Mouse (Mus musculus): ENCODE data around the gene Irf9.

The Irf9 gene

GRCm38 (mm10) chr14:55603271-55603632, at the start of gene Irf9:
TSS of gene Irf9 (plus strand) at chr14:55603571.
- no peak for DNase-seq (ENCODE audit: low spot score in 2 of 2)

GRCm38 (mm10) chr14:55554635-55555034, 48.7 kb upstream of the Irf9 start:
- no peak for DNase-seq (ENCODE audit: low spot score in 2 of 2)

- no peak for DNase-seq (ENCODE audit: low spot score in 2 of 2)
Observed at GRCm38 (mm10) chr14:55555788-55556187, 47.6 kb upstream of the Irf9 start.

DNA sequence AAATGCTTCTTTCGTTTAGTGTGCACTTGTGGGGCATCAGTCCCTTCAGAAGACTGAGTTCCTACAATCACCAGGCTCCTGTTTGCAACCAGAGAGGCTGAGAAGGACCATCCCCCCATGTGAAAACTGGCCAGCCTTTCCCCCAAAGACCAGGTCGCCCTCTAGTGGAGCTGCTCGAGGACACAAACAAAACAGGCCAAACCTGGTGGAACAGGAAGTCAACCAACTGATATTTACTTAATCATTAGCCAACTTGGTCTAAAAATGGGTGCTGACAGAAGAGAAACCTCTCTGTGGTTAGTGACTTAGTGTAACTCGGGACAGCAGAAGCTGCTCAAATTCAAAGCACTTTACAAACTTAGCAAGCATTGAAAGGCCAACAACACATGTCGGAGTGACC, 46.4 kb upstream of the Irf9 start:
- DNase-seq (ENCODE audit: low spot score in 2 of 2): peak in 1 of 2 experiments; percentile 66

DNA sequence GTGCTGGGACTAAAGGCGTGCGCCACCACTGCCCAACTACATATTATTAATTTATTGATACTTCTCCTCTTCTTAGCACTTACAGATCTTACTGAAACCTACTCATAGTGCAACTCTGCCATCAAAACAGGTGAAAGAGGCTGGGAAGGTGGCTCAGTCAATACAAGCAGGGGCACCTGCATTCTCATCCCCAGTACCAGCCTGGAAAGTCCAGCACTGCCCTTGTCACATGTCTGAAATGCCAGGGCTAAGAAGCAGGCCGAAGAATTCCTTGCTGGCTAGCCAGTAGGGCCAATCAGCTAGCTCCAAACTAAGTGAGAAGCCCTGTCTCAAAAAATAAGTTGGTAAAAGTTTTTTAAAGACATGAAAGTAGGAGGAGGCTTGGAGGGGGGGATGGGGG, 45.8 kb upstream of the Irf9 start:
- no peak for DNase-seq (ENCODE audit: low spot score in 2 of 2)

- no peak for DNase-seq (ENCODE audit: low spot score in 2 of 2)
Observed at GRCm38 (mm10) chr14:55558740-55559448, 44.5 kb upstream of the Irf9 start.

DNA sequence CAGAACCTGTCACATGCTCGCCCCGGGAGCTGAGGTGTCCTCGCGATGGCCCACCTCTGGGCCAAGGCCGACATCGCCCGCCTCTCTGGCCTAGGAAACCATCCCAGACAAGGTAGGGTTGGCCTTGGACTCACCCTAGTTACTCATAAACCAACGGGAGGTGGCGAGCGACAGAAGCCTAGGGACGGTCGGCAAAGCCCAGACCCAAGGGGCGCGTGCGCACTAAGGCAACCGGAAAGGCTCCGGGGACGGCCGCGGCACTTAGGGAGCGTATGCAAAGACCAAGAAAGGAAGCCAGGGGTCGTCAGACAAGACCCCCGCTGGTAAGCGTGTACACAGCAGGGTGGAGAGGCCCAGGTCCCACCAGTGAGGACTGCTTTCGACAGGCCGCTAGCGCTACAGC, 43.6 kb upstream of the Irf9 start, which contains the start of gene Dcaf11:
Gene Dcaf11 (plus strand): TSS at position 208 of the 403 bp plus-strand sequence.
- DNase-seq (ENCODE audit: low spot score in 2 of 2): peak; percentile 85 to 88

- peak; percentile 97 to 100 for DNase-seq (ENCODE audit: low spot score in 2 of 2)
Observed at GRCm38 (mm10) chr14:55560202-55561073, 42.9 kb upstream of the Irf9 start, which contains the start of gene A730061H03Rik. TSS of gene A730061H03Rik (minus strand) at chr14:55560406.

- no peak for DNase-seq (ENCODE audit: low spot score in 2 of 2)
Observed at GRCm38 (mm10) chr14:55561860-55562259, 41.5 kb upstream of the Irf9 start.

GRCm38 (mm10) chr14:55563249-55563648, 40.1 kb upstream of the Irf9 start:
- no peak for DNase-seq (ENCODE audit: low spot score in 2 of 2)

GRCm38 (mm10) chr14:55565748-55566147, 37.6 kb upstream of the Irf9 start:
- DNase-seq (ENCODE audit: low spot score in 2 of 2): no peak

DNA sequence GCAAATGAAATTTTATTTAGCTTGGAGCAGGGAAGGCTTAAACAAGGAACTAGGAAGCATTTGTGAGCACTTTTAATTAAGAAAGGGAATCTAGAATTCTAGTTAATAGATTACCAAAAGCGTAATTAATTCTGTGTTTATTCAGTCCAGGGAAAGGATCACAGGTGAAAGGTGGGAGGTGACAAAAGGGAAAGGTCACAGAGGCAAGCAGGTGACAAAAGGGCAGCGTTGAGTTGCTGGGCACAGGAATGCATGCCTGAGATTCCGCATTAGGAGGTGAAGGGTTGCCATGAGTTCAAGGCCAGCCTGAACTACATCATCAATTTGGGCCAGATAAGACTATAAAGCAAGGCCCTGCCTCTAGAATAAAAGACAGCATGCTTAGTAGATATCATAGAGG, 35.9 kb upstream of the Irf9 start:
- no peak for DNase-seq (ENCODE audit: low spot score in 2 of 2)

DNA sequence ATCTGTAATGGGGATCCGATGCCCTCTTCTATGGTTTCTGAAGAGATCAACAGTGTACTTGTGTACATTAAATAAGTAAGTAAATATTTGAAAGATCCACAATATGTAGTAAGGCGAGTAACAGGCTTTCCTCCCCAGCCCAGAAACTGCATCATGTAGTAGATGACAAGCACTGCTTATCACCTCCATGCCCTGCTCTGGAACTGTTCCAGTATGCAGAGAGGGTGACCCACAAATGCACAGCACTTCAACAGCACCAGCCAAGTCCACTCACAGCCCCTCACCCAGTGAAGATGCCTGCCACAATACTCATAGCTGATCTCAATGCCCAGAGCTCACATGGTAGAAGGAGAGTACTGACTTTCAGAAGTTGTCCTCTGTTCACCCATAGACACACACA, 32.8 kb upstream of the Irf9 start:
- no peak for DNase-seq (ENCODE audit: low spot score in 2 of 2)

DNA sequence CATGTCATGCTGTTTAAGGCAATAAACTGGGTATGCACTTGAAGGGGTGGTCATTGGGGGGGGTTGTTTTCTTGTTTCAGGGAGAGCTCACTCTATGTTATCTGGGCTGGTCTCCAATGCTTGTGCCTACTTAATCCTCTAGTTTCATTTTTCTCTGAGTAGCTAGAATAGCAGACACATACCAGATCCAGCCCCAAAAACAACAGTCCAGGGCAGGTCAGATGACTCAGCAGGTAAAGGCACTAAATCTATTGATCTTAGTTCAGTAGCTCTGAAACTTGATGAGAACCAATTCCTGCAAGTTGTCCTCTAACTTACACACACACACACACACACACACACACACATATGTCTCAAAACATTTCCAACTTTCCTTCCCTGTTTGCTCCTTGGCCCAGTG, 31.6 kb upstream of the Irf9 start:
- no peak for DNase-seq (ENCODE audit: low spot score in 2 of 2)

DNA sequence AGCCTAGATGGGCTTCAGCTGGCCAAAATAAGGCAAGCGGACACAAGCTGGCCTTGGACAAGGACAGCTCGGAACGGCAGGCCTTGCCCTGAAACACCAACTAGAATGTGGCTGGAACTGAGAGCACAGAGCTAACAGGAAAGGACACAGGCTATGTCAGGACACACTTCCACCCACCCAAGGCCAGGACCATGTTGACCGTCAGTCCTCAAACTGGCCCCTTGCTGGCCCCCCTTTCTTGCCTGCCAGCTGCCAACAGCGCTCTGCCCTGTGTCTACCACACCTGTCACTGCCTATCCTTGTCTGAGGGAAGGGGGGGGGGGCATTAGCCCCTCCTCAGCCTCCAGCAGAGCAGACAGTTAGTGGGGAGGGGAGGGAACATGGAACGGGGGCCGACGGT, 28.1 kb upstream of the Irf9 start, which contains the start of gene Fitm1:
Gene Fitm1 (plus strand): TSS at position 316 of the 400 bp plus-strand sequence.
- DNase-seq (ENCODE audit: low spot score in 2 of 2): no peak

DNA sequence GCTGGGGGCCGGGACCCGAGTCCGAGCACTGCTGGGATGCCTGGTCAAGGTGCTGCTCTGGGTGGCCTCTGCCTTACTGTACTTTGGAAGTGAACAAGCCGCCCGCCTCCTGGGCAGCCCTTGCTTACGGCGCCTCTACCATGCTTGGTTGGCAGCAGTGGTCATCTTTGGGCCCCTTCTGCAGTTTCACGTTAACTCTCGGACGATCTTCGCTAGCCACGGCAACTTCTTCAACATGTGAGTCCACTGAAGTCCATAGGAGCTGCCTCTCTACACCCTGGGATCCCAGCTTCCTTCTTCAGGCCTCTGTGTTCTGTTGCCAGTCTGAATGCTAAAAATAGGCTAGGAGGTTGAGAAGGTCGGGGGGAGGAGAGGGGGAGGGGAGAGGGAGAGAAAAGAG, 27.7 kb upstream of the Irf9 start:
- DNase-seq (ENCODE audit: low spot score in 2 of 2): no peak

DNA sequence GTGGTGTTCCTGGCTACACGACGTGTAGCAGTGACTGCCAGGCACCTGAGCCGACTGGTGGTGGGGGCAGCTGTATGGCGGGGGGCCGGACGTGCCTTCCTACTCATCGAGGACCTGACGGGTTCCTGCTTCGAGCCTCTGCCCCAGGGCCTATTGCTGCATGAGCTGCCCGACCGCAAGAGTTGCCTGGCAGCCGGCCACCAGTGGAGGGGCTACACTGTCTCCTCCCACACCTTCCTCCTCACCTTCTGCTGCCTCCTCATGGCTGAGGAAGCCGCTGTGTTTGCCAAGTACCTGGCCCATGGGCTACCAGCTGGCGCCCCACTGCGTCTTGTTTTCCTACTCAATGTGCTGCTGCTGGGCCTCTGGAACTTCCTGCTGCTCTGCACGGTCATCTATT, 27.0 kb upstream of the Irf9 start:
- DNase-seq (ENCODE audit: low spot score in 2 of 2): no peak

- DNase-seq (ENCODE audit: low spot score in 2 of 2): peak; percentile 75 to 76
Observed at GRCm38 (mm10) chr14:55577871-55578667, 25.3 kb upstream of the Irf9 start, which contains the start of gene Psme1. TSS of gene Psme1 (plus strand) at chr14:55578123.

DNA sequence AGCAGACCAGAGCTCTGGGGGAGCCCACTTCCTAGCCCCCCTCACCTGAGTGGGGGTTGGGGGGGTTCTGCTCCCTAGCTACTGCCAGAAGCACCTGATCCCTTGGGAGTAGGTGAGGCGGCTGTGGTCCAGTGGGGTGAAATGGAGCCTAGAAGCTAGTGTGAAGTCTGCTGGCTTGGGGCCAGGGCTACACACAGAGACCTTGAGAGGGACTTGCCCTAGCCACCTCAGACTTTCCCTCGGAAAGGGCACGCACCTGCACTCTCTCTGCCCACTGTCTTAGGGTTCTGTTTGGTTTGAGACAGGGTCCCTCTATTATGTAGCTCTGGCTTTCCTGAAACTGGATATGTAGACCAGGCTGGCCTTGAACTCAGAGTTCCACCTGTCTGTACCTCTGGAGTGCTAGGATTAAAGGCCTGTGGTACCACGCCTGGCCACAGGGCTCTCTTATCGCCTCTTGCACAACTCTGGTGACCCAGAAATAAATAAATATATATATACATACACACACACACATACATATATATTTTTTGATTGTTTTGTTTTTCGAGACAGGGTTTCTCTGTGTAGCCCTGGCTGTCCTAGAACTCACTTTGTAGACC, 24.6 kb upstream of the Irf9 start:
- peak; percentile 38 to 52 for DNase-seq (ENCODE audit: low spot score in 2 of 2)

DNA sequence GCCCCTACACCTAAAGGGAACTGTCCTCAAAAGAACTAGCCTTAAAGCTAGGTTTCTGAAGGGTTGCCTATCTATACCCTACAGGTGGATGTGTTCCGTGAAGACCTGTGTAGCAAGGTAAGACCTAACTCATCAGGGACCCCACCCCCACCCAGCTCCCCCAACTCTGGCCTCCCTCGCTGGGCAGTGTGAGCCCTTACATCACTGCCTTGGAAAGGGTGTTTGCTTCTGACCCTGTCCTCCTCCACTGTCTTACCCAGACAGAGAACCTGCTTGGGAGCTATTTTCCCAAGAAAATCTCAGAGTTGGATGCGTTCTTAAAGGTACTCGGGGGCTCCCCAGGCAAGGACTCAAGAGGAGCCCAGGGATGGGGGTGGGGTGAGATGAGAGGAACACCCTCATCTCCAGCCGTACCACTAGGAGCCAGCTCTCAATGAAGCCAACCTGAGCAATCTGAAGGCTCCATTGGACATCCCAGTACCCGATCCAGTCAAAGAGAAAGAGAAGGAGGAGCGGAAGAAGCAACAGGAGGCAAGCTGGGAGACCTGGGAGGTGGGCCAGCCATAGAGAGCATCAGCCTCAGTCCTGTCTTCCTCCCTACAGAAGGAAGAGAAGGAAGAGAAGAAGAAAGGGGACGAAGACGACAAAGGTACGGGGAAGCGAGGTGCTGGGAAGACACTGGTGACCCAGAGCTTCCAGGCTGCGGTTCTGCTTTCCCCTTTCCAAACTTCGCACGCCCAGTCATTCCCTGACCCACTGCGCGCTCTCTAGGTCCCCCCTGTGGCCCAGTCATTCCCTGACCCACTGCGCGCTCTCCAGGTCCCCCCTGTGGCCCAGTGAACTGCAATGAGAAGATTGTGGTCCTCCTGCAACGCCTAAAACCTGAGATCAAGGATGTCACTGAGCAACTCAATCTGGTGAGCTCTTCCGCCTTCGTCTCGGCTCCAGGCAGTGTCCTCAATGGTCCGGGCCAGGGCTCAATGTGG, 23.6 kb upstream of the Irf9 start:
- DNase-seq (ENCODE audit: low spot score in 2 of 2): no peak

Measured in frontal cortex, postnatal 10 days (tissue).